Mouse (Mus musculus): ENCODE results near the gene Otud7a. TPM values are rescaled to one million over a fixed set of nuclear protein-coding genes. Genes with fewer than 3 reads are reported as not detected.

Gene Otud7a
- total RNA-seq, 2 experiments from 2014 or later: 0.70 to 1.3 TPM

DNA sequence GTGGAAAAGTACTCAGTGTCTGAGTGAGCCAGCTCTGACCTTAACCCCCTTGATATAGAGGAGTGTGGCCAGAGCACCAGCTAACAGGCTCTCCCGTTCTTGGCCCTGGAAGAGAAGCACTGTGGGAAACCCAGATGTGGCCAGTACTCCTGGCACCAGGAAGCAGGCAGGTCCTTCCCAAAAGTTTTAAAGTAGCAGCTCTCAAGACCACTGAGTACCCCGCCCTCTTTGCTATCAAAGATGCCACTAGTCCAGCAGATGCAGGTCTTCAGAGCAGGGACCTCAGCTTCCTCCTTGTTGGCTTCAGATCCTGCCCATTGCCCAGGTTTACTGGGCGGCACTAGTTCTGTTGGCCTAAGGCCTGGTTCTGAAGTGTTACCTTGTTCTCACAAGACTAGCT lies 318.0 kb downstream of the Otud7a start:
- no peak for DNase-seq (ENCODE audit: low spot score in 2 of 2)

DNA sequence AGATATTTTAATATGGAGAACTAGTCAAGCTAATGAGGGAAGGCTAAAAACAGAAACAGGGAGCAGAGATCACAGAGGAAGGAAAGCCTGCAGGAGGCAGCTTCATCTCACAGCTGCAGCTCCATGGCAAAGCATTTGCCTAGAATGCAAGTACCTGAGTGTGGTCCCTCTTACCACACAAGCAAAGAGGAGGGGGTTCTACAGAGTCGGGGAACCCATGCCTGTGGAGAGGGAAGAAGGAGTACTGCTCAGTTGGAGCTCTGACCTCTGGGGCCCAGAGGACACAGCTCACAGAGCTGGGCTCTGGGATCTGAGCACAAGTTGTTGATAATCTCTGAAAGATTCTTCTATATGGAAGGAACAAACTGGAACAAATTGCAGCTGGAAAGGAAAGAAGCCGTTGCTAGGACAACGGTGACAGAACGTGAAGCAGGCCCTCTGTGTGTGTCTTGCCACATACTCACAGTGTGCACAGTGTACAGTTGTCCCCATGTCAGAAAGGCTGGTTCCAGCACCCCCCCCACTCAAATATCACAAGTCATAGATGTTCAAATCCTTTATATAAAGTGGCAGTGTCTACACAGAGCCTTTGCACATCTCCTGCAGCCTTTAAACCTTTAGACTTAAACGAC lies 324.0 kb downstream of the Otud7a start:
- DNase-seq (ENCODE audit: low spot score in 2 of 2): no peak

- DNase-seq (ENCODE audit: low spot score in 2 of 2): no peak
Measured at GRCm38 (mm10) chr7:63773268-63773667, 328.7 kb downstream of the Otud7a start.

DNA sequence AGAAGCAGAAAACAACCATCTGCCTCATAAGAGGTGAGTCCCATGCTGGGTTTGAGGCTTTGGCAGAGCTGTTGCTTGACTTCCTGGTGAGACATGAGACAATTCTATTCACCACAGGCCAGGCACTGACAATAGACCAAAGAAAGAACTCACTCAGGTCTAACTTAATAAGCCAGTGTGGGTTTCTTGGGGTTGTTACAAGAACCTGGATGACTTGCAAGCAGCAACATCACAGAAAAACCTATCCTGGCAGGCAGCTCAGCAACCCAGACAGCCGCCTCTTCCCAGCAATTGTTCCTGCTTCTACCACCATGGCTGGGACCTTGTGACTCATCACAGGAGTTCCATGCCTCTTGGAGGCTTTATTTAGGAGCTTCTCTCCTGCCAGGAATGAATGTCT lies 329.7 kb downstream of the Otud7a start:
- no peak for DNase-seq (ENCODE audit: low spot score in 2 of 2)

DNA sequence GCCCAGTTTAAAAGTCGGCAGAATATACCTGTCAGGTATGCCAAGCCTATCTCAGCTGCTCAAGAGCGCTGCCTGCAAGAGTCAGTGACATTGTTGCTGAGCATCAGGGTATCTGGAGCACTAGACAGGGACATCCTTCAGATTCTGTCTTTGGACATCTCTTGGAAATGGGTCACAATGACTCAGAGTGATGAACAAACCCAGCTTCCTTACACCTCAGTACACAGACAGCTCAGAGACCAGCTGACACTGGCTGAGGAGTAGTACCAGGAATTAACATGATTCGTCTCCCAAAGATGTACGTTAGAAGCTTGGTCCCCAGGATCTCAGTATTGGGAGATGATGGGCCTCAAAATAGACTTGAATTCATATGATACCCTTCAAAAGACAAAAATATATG lies 332.8 kb downstream of the Otud7a start:
- no peak for DNase-seq (ENCODE audit: low spot score in 2 of 2)

- DNase-seq (ENCODE audit: low spot score in 2 of 2): no peak
Measured at GRCm38 (mm10) chr7:63780821-63781220, 336.3 kb downstream of the Otud7a start.

DNA sequence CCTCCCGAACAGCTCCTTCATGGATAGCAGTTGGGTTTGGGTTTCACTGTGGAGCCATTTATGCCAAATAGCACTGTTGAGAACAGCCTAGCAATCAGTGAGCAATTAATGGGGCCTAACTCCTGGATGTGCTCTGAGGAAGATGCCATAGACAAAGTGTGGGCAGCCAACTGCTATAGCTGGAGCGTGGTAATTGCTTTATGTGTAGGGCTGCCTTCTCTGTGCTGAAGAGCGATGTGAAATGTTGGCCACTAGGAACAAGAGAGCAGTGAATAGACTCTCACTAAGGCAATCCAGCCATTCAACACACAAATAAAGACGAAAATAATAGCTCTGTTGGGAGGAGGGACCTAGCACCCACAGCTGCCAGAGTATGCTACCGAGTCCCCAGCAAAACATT lies 345.2 kb downstream of the Otud7a start:
- DNase-seq (ENCODE audit: low spot score in 2 of 2): no peak

GRCm38 (mm10) chr7:63796001-63796632 lies 351.6 kb downstream of the Otud7a start:
- no peak for DNase-seq (ENCODE audit: low spot score in 2 of 2)

DNA sequence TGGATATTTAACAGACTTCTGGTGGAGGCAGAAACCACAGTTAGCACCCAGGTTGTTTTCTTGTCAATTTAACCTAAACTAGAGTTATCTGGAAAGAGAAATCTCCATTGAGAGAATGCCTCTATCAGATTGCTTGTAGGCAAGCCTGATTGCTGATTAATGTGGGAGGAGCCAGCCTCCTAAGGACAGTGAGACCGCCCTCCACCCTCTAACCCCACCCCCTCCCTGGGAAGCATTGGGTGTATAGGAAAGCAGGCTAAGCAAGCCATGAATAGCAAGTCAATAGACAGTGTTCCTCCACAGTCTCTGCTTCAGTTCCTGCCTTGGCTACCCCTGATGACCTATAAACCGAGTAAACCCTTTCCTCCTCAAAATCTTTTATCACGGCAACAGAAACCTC lies 353.9 kb downstream of the Otud7a start:
- DNase-seq (ENCODE audit: low spot score in 2 of 2): no peak

DNA sequence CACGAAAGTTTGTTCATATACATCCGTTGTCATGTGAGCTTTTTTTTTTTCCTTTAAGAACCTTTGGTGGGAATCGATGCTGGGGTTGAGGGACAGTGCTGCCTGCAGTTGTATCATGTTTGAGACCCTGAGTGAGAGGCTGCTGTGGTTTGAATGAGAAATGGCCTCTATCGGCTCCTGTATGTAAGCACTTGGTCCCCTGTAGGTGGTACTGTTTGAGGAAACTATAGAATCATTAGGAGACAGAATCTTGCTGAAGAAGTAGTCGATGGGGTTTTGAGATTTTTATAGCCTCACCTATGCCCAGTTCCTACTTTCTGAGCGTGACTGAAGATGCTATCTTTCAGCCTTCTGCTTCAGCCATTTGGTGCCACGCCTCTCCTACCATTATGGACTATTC lies 354.8 kb downstream of the Otud7a start:
- no peak for DNase-seq (ENCODE audit: low spot score in 2 of 2)

DNA sequence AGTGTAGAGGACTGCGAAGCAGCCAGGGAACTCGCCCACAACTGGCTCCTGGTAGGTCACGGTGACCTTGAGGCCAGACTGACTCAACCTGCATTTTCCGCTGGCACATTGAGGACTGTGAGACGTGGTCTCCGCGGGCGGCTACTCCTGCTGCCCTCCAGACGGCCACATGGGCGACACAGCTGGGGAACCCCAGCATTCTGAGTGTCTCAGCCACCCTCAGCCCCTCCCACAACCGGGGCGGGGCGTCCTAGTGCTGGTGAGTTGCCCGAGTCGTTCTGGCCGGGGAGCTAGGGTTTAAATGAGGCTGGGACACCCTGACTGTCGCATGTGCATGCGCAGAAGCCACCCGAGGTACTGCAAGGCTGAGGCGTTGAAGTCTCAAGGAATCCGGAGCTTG lies 358.2 kb downstream of the Otud7a start:
- DNase-seq (ENCODE audit: low spot score in 2 of 2): peak; percentile 52 to 56

Other genes starting within 250 kb of the Otud7a start
- 10 to 100 TPM; 16.8 to 21.2 TPM for gene Chrna7, start 232.2 kb upstream of the Otud7a start, total RNA-seq (2021)